Mouse (Mus musculus): ENCODE measurements around the gene Aspa.

DNA sequence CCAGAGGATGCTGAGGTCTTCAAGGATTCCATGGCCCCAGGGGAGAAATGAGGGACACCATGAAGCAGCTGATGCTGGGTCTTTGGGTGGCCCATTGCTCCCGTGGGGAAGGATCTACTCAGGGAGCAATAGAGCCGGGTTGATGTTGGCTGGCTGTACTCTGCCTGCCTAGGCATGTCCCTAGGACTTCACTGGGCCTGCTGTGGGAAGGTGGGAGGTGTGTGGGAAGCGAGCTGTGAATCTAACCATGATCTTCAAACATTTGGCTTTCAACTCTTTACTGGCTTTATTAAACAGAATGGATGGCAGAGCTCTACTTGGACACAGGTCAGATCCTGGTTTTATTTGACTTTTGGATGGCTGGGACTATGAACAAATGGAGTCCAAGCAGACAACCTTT is 68.9 kb downstream of the Aspa start:
- no peak for TF ChIP-seq POLR2A (IDR thresholded peaks at IDR 0.05; ENCODE audit: borderline replicate concordance, control insufficient read depth, low read depth, low read length)
- TF ChIP-seq CTCF (IDR thresholded peaks at IDR 0.05; ENCODE audit: control insufficient read depth, insufficient read depth, low read length): no peak
